Mouse (Mus musculus) c-Kit-negative CD71-positive TER-119-positive erythroid progenitor cells, embryonic 14.5 days (primary cell): ENCODE measurements around the gene Tmem54.

Source experiments
- DNase-seq: peaks from one replicate; pipeline ENCODE4 v3.0.0-alpha.2; 2013; ENCODE audit warnings: low read depth, low spot score

Gene Tmem54

GRCm38 (mm10) chr4:129149321-129149720 is 44.0 kb downstream of the Tmem54 start:
- DNase-seq: no peak

- DNase-seq: no peak
These were observed 46.0 kb downstream of the Tmem54 start for GRCm38 (mm10) chr4:129151276-129151811.

GRCm38 (mm10) chr4:129157541-129157940 is 52.2 kb downstream of the Tmem54 start:
- DNase-seq: no peak

- DNase-seq: no peak
These were observed 53.2 kb downstream of the Tmem54 start for GRCm38 (mm10) chr4:129158549-129158948.

GRCm38 (mm10) chr4:129161076-129161475 is 55.7 kb downstream of the Tmem54 start:
- no peak for DNase-seq
